Mouse (Mus musculus) B cell, adult 67 days (primary cell): ENCODE measurements around the gene Kcnj9. TPM values are rescaled to one million over a fixed set of nuclear protein-coding genes. Genes with fewer than 3 reads are reported as not detected.

Source experiments
- total RNA-seq, 2 experiments: library from RNA; stranded (reverse); gene quantifications; 4 replicates each; pipeline ENCODE4 v1.2.4; 2023

The Kcnj9 gene
- total RNA-seq, result not detected

GRCm38 (mm10) chr1:172329131-172329530 lies at the start of gene Kcnj9:
Gene Kcnj9, minus strand, starts transcription at chr1:172329318.

GRCm38 (mm10) chr1:172376198-172376667 lies 47.1 kb upstream of the Kcnj9 start, which contains the start of gene Pigm:
Gene Pigm, plus strand, starts transcription at chr1:172376546.

GRCm38 (mm10) chr1:172340729-172341321 lies 11.7 kb upstream of the Kcnj9 start, which contains the start of gene Kcnj10:
Gene Kcnj10, plus strand, starts transcription at chr1:172341210.

GRCm38 (mm10) chr1:172297611-172298537 lies 31.2 kb downstream of the Kcnj9 start, which contains the start of gene Atp1a2:
Gene Atp1a2, minus strand, starts transcription at chr1:172298064.

Other genes starting within 250 kb of the Kcnj9 start
- 100 to 1,000 TPM; 159 to 165 TPM for gene Copa, start 246.8 kb downstream of the Kcnj9 start, total RNA-seq
- 100 to 1,000 TPM; 102 to 113 TPM for gene Ncstn, start 246.5 kb downstream of the Kcnj9 start, total RNA-seq
- gene Pex19, start 202.6 kb downstream of the Kcnj9 start, total RNA-seq, result 10 to 100 TPM; 55.2 to 59.4 TPM
- 100 to 1,000 TPM; 118 to 123 TPM for gene Dcaf8, start 181.2 kb downstream of the Kcnj9 start, total RNA-seq
- gene Pea15a, start 122.5 kb downstream of the Kcnj9 start, total RNA-seq, result 10 to 100 TPM; 22.0 to 22.5 TPM
- gene Casq1, start 109.5 kb downstream of the Kcnj9 start, total RNA-seq, result not detected
- not detected for gene Atp1a4, start 70.9 kb downstream of the Kcnj9 start, total RNA-seq
- gene Igsf8, start 67.7 kb downstream of the Kcnj9 start, total RNA-seq, result 10 to 100 TPM; 25.3 to 31.9 TPM
- gene Atp1a2, start 31.3 kb downstream of the Kcnj9 start, total RNA-seq, result not detected
- under 1 TPM; 0.21 to 0.96 TPM for gene Kcnj10, start 11.9 kb upstream of the Kcnj9 start, total RNA-seq
- 10 to 100 TPM; 30.8 to 34.7 TPM for gene Pigm, start 47.2 kb upstream of the Kcnj9 start, total RNA-seq
- gene Slamf9, start 146.0 kb upstream of the Kcnj9 start, total RNA-seq, result 1 to 10 TPM; 2.1 to 4.4 TPM
- gene Igsf9, start 152.5 kb upstream of the Kcnj9 start, total RNA-seq, result 10 to 100 TPM; 10.7 to 11.0 TPM
- 100 to 1,000 TPM; 108 to 129 TPM for gene Tagln2, start 170.7 kb upstream of the Kcnj9 start, total RNA-seq
- 1 to 10 TPM; 1.2 to 1.6 TPM for gene Cfap45, start 191.5 kb upstream of the Kcnj9 start, total RNA-seq
- gene Vsig8, start 226.6 kb upstream of the Kcnj9 start, total RNA-seq, result not detected